Mouse (Mus musculus) forebrain, embryonic 16.5 days (tissue): ENCODE results near the gene Gbp6. TPM values are rescaled to one million over a fixed set of nuclear protein-coding genes. Genes with fewer than 3 reads are reported as not detected.
"Not testable (repeated sequence)": the region's sequence is repeated elsewhere in the genome, so short reads cannot be mapped to it uniquely, and the experiment has no call there.

Experiments
- ATAC-seq: fragments of 200-750 bp; cut with Nextera tagmentation; 2 replicates; pipeline ENCODE4 v1.8.0; 2017; ENCODE audit warnings: mild to moderate bottlenecking, moderate library complexity
- H3K27ac ChIP-seq: fragments of 300-500 bp; sonication (generic); 2 replicates; pipeline ENCODE4 v1.5.1; 2014; ENCODE audit warnings: low read length, control low read depth
- H3K27me3 ChIP-seq: fragments of 300-500 bp; sonication (generic); replicated peaks from 2 replicates; pipeline ENCODE4 v1.6.1; 2014; ENCODE audit warnings: low read length; ENCODE audit not compliant: control insufficient read depth, insufficient read depth
- H3K36me3 ChIP-seq: fragments of 300-500 bp; sonication (generic); 2 replicates; pipeline ENCODE4 v1.6.1; 2014; ENCODE audit not compliant: control insufficient read depth, insufficient read depth
- H3K4me1 ChIP-seq: fragments of 300-500 bp; sonication (generic); replicated peaks from 2 replicates; pipeline ENCODE4 v1.6.1; 2014; ENCODE audit warnings: low read length; ENCODE audit not compliant: control insufficient read depth, insufficient read depth
- H3K4me2 ChIP-seq: fragments of 300-500 bp; sonication (generic); 2 replicates; pipeline ENCODE4 v1.6.1; 2014; ENCODE audit warnings: mild to moderate bottlenecking, low read length, control low read depth
- H3K4me3 ChIP-seq: fragments of 300-500 bp; sonication (generic); replicated peaks from 2 replicates; pipeline ENCODE4 v1.5.1; 2014; ENCODE audit warnings: mild to moderate bottlenecking, low read length, control low read depth
- H3K9ac ChIP-seq: fragments of 300-500 bp; sonication (generic); replicated peaks from 2 replicates; pipeline ENCODE4 v1.6.1; 2014; ENCODE audit warnings: low read depth, low read length, control low read depth
- H3K9me3 ChIP-seq: fragments of 300-500 bp; sonication (generic); 2 replicates; pipeline ENCODE4 v1.6.1; 2016; ENCODE audit warnings: low read length; ENCODE audit not compliant: control insufficient read depth
- WGBS: fragments of 180-500 bp; shearing (Covaris S2); extraction: QIAGEN DNeasy Blood & Tissue Kit; methylation state at CpG from one replicate; pipeline ENCODE4 v1.1.7; 2014; 5-methylcytosine and 5-hydroxymethylcytosine counted together
- polyA plus RNA-seq: library from polyadenylated mRNA; unstranded; fragments of >200 nt; fragmentation: Nextera tagmentation; extraction: Ambion mirVana; gene quantifications from 2 replicates; pipeline ENCODE4 v1.2.1, GENCODE M21; 2015

Gbp6 gene
- polyA plus RNA-seq, 1 experiment from 2014 or later = 1.6 TPM

GRCm38 (mm10) chr5:105301531-105301930, 8.0 kb upstream of the Gbp6 start:
- WGBS = 12% methylated on average over 2 of the region's 2 CpGs

GRCm38 (mm10) chr5:105295746-105296145, 2.2 kb upstream of the Gbp6 start:
- no peaks in the 10 kb centered on the region for H3K4me1 ChIP-seq
- WGBS = 79% methylated on average over 3 of the region's 3 CpGs
- no peak for ATAC-seq
- H3K9me3 ChIP-seq = no peaks in the 10 kb centered on the region
- no peak overlapping the region for H3K4me3 ChIP-seq
- no peaks in the 10 kb centered on the region for H3K36me3 ChIP-seq
- no peak overlapping the region for H3K4me2 ChIP-seq
- no peak overlapping the region for H3K27ac ChIP-seq
- no peaks in the 10 kb centered on the region for H3K27me3 ChIP-seq
- H3K9ac ChIP-seq = no peak overlapping the region

More at GRCm38 (mm10) chr5:105301531-105301930, 8.0 kb upstream of the Gbp6 start:
- Histone ChIP-seq H3K4me3 (no peak overlapping the region), H3K9ac (no peak overlapping the region), H3K27ac (no peak overlapping the region), H3K36me3 (no peaks in the 10 kb centered on the region), H3K9me3 (no peaks in the 10 kb centered on the region), H3K27me3 (no peaks in the 10 kb centered on the region), H3K4me1 (no peaks in the 10 kb centered on the region), H3K4me2 (no peak overlapping the region)
- ATAC-seq = no peak

- WGBS = 67% methylated on average over 1 of the region's 1 CpGs
- H3K9me3 ChIP-seq = no peaks in the 10 kb centered on the region
- no peak overlapping the region for H3K27ac ChIP-seq
- no peak overlapping the region for H3K4me3 ChIP-seq
- H3K4me1 ChIP-seq = no peaks in the 10 kb centered on the region
- H3K4me2 ChIP-seq = no peak overlapping the region
- H3K27me3 ChIP-seq = no peaks in the 10 kb centered on the region
- no peak overlapping the region for H3K9ac ChIP-seq
- H3K36me3 ChIP-seq = no peaks in the 10 kb centered on the region
- no peak for ATAC-seq
Observed at GRCm38 (mm10) chr5:105292492-105292891, 1.0 kb downstream of the Gbp6 start.

GRCm38 (mm10) chr5:105290921-105291320, 2.6 kb downstream of the Gbp6 start:
- H3K27ac ChIP-seq, ATAC-seq, H3K4me2 ChIP-seq, H3K4me1 ChIP-seq, H3K36me3 ChIP-seq, H3K9me3 ChIP-seq, H3K4me3 ChIP-seq, H3K27me3 ChIP-seq, H3K9ac ChIP-seq: not testable (repeated sequence)
- WGBS = 88% methylated on average over 3 of the region's 3 CpGs

GRCm38 (mm10) chr5:105260673-105261072, 32.8 kb downstream of the Gbp6 start:
- not testable (repeated sequence) for H3K4me1 ChIP-seq, ATAC-seq, H3K27ac ChIP-seq, H3K4me2 ChIP-seq, H3K36me3 ChIP-seq, H3K4me3 ChIP-seq, H3K9ac ChIP-seq, H3K9me3 ChIP-seq, H3K27me3 ChIP-seq
- WGBS = no CpG with 5 or more reads among the region's 3 CpGs

GRCm38 (mm10) chr5:105252491-105252890, 41.0 kb downstream of the Gbp6 start:
- Histone ChIP-seq H3K27ac (no peak overlapping the region), H3K27me3 (no peaks in the 10 kb centered on the region), H3K9ac (no peak overlapping the region), H3K36me3 (no peaks in the 10 kb centered on the region), H3K4me2 (no peak overlapping the region), H3K4me1 (no peaks in the 10 kb centered on the region), H3K9me3 (no peaks in the 10 kb centered on the region), H3K4me3 (no peak overlapping the region)
- ATAC-seq = no peak

GRCm38 (mm10) chr5:105244741-105245140, 48.8 kb downstream of the Gbp6 start:
- H3K9me3 ChIP-seq, ATAC-seq, H3K27me3 ChIP-seq, H3K4me2 ChIP-seq, H3K9ac ChIP-seq, H3K4me3 ChIP-seq, H3K4me1 ChIP-seq, H3K27ac ChIP-seq, H3K36me3 ChIP-seq: not testable (repeated sequence)
- WGBS = 92% methylated on average over 3 of the region's 3 CpGs

- H3K4me1 ChIP-seq, H3K36me3 ChIP-seq, H3K9ac ChIP-seq, H3K9me3 ChIP-seq, H3K27me3 ChIP-seq, H3K4me3 ChIP-seq, H3K27ac ChIP-seq, H3K4me2 ChIP-seq, ATAC-seq: not testable (repeated sequence)
- 58% methylated on average over 5 of the region's 5 CpGs for WGBS
Observed at GRCm38 (mm10) chr5:105240982-105241381, 52.5 kb downstream of the Gbp6 start.

- not testable (repeated sequence) for H3K9ac ChIP-seq
Observed at GRCm38 (mm10) chr5:105239483-105240047, 53.9 kb downstream of the Gbp6 start, which contains the start of gene Gbp10. Gene Gbp10, minus strand, starts transcription at chr5:105239533.

GRCm38 (mm10) chr5:105238402-105238801, 55.1 kb downstream of the Gbp6 start:
- 93% methylated on average over 1 of the region's 1 CpGs for WGBS

More at GRCm38 (mm10) chr5:105239483-105240047, 53.9 kb downstream of the Gbp6 start, which contains the start of gene Gbp10:
- ATAC-seq, H3K4me3 ChIP-seq, H3K4me2 ChIP-seq, H3K27me3 ChIP-seq, H3K27ac ChIP-seq, H3K9me3 ChIP-seq, H3K36me3 ChIP-seq, H3K4me1 ChIP-seq: not testable (repeated sequence)

More at GRCm38 (mm10) chr5:105238402-105238801, 55.1 kb downstream of the Gbp6 start:
- not testable (repeated sequence) for H3K4me2 ChIP-seq, H3K27ac ChIP-seq, H3K4me1 ChIP-seq, ATAC-seq, H3K9ac ChIP-seq, H3K36me3 ChIP-seq, H3K9me3 ChIP-seq, H3K27me3 ChIP-seq, H3K4me3 ChIP-seq
